Mouse (Mus musculus) olfactory bulb, adult 2 months (tissue): ENCODE measurements around the gene Cela3a.

Experiments
- CTCF ChIP-seq: fragments of 200-500 bp; IDR thresholded peaks from 2 replicates; pipeline ENCODE4 v1.5.1; 2012; ENCODE audit warnings: low read depth, mild to moderate bottlenecking, low read length, moderate library complexity; ENCODE audit not compliant: insufficient read depth
- POLR2A ChIP-seq: fragments of 200-500 bp; IDR thresholded peaks from 2 replicates; pipeline ENCODE4 v1.6.1; 2012; ENCODE audit warnings: mild to moderate bottlenecking, low read depth, low read length, moderate library complexity; ENCODE audit not compliant: insufficient read depth

- TF ChIP-seq CTCF (no peak), POLR2A (no peak)
Observed at GRCm38 (mm10) chr4:137447363-137448196, 38.0 kb upstream of the Cela3a start.
